Mouse (Mus musculus) monocyte, adult 59 days (primary cell): Measurements from ENCODE around the gene Hsd3b4. TPM values are rescaled to one million over a fixed set of nuclear protein-coding genes. Genes with fewer than 3 reads are reported as not detected.

Experiments
- total RNA-seq, 2 experiments: library from RNA; stranded (reverse); gene quantifications; one replicate each; pipeline ENCODE4 v1.2.4; 2023

Hsd3b4 gene
- not detected for total RNA-seq

DNA sequence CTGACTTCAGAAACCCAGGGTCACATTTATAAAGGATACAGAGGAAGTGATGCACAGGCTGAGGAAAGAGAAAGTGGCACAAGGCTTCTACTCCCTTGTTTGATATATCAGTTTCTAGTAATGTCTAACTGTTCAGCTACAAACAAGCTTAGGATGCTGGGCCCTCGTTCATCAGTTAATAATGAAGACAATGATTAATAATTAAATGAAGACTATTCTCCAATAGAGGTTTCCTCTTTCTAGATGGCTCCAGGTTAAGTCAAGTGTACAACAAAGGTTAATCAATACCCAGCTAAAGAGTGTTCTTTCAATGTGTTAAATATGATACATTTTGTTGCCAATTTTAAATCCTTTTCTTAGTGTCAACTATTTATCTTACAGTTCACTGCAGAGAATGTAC lies at the start of gene Hsd3b4:
Gene Hsd3b4, minus strand, starts transcription at position 101 of the 400 bp plus-strand sequence.

DNA sequence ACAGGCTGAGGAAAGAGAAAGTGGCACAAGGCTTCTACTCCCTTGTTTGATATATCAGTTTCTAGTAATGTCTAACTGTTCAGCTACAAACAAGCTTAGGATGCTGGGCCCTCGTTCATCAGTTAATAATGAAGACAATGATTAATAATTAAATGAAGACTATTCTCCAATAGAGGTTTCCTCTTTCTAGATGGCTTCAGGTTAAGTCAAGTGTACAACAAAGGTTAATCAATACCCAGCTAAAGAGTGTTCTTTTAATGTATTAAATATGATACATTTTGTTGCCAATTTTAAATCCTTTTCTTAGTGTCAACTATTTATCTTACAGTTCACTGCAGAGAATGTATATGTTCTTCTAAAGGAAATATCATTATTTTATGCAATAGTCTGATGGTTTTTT lies 53.3 kb downstream of the Hsd3b4 start, which contains the start of gene Gm4450:
Gene Gm4450, minus strand, starts transcription at position 101 of the 400 bp plus-strand sequence.

Other genes with a start within 250 kb of the Hsd3b4 start
- under 1 TPM; 0.15 to 0.37 TPM for gene Hmgcs2, start 230.1 kb downstream of the Hsd3b4 start, total RNA-seq
- 1 to 10 TPM; 2.6 to 2.7 TPM for gene Phgdh, start 170.5 kb downstream of the Hsd3b4 start, total RNA-seq
- not detected for gene Zfp697, start 128.1 kb downstream of the Hsd3b4 start, total RNA-seq
- gene Gm4450, start 53.4 kb downstream of the Hsd3b4 start, total RNA-seq: not detected
- gene Gm10681, start 78.3 kb upstream of the Hsd3b4 start, total RNA-seq: not detected
- not detected for gene Hsd3b5, start 119.7 kb upstream of the Hsd3b4 start, total RNA-seq
- under 1 TPM in 1 of 2 experiments, not detected in 1; 0.16 TPM for gene Hsd3b2, start 214.0 kb upstream of the Hsd3b4 start, total RNA-seq